Mouse (Mus musculus) left cerebral cortex, postnatal 25 days (tissue): Measurements from ENCODE around the gene Coil. TPM values are rescaled to one million over a fixed set of nuclear protein-coding genes. Genes with fewer than 3 reads are reported as not detected.

ENCODE experiments used
- DNase-seq, 2 experiments: peaks; one replicate each; pipeline ENCODE4 v3.0.0; 2022; ENCODE audit warnings: low spot score in 2 of 2, mixed read lengths in 1 of 2
- intact Hi-C: fragments of 180-260 bp; cut with DNase I; formaldehyde crosslinking; loops from one replicate; pipeline ENCODE4 v1.15.1; 2025
- total RNA-seq, 2 experiments: library from RNA; stranded (reverse); gene quantifications; 2 replicates each; pipeline ENCODE4 v1.2.3; 2021

Gene Coil
- total RNA-seq, 2 experiments from 2014 or later = 21.9 to 22.7 TPM

- DNase-seq = no peak
- intact Hi-C loops = no loop called here
These were observed 29.9 kb downstream of the Coil start for GRCm38 (mm10) chr11:88999723-89000526.

- DNase-seq = no peak
- intact Hi-C loops = no loop called here
These were observed 30.4 kb downstream of the Coil start for GRCm38 (mm10) chr11:89000527-89000819.

GRCm38 (mm10) chr11:89001569-89001968 is 31.5 kb downstream of the Coil start:
- intact Hi-C loops = no loop called here
- no peak for DNase-seq

GRCm38 (mm10) chr11:89002068-89002467 is 32.0 kb downstream of the Coil start:
- intact Hi-C loops = no loop called here
- no peak for DNase-seq

GRCm38 (mm10) chr11:89002621-89003020 is 32.6 kb downstream of the Coil start:
- intact Hi-C loops = no loop called here
- no peak for DNase-seq

- intact Hi-C loops = no loop called here
- no peak for DNase-seq
These were observed 33.0 kb downstream of the Coil start for GRCm38 (mm10) chr11:89003078-89003477.

GRCm38 (mm10) chr11:89003726-89004125 is 33.7 kb downstream of the Coil start:
- no peak for DNase-seq
- intact Hi-C loops = no loop called here

- intact Hi-C loops = no loop called here
- no peak for DNase-seq
These were observed 35.4 kb downstream of the Coil start for GRCm38 (mm10) chr11:89005473-89005872.

- intact Hi-C loops = no loop called here
- no peak for DNase-seq
These were observed 36.4 kb downstream of the Coil start for GRCm38 (mm10) chr11:89006404-89006803.

- intact Hi-C loops = no loop called here
- no peak for DNase-seq
These were observed 37.5 kb downstream of the Coil start for GRCm38 (mm10) chr11:89007582-89007981.

GRCm38 (mm10) chr11:89009066-89009465 is 39.0 kb downstream of the Coil start:
- intact Hi-C loops = no loop called here
- no peak for DNase-seq

GRCm38 (mm10) chr11:89009496-89009895 is 39.4 kb downstream of the Coil start:
- DNase-seq = no peak
- intact Hi-C loops = no loop called here

GRCm38 (mm10) chr11:89012241-89012640 is 42.2 kb downstream of the Coil start:
- intact Hi-C loops = no loop called here

GRCm38 (mm10) chr11:89017514-89018182 is 47.6 kb downstream of the Coil start:
- intact Hi-C loops = no loop called here
- DNase-seq = no peak

More at GRCm38 (mm10) chr11:89012241-89012640, 42.2 kb downstream of the Coil start:
- DNase-seq = no peak

GRCm38 (mm10) chr11:89020681-89021305 is 50.7 kb downstream of the Coil start:
- intact Hi-C loops = no loop called here
- DNase-seq = no peak

GRCm38 (mm10) chr11:89021687-89022086 is 51.6 kb downstream of the Coil start:
- intact Hi-C loops = no loop called here
- no peak for DNase-seq

GRCm38 (mm10) chr11:89022120-89022731 is 52.2 kb downstream of the Coil start:
- DNase-seq = no peak
- intact Hi-C loops = no loop called here

- intact Hi-C loops = no loop called here
- no peak for DNase-seq
These were observed 53.4 kb downstream of the Coil start for GRCm38 (mm10) chr11:89023477-89023876.

- intact Hi-C loops = no loop called here
- DNase-seq = peak in 1 of 2 experiments; percentile 20
These were observed 54.3 kb downstream of the Coil start for GRCm38 (mm10) chr11:89024181-89024881.

GRCm38 (mm10) chr11:89025603-89026002 is 55.6 kb downstream of the Coil start:
- intact Hi-C loops = no loop called here
- DNase-seq = no peak
